Mouse (Mus musculus) liver, embryonic 13.5 days (tissue): ENCODE results near the gene Atp2a3. TPM values are rescaled to one million over a fixed set of nuclear protein-coding genes. Genes with fewer than 3 reads are reported as not detected.

Experiments
- ATAC-seq: fragments of 200-750 bp; cut with Nextera tagmentation; 2 replicates; pipeline ENCODE4 v1.8.0; 2017; ENCODE audit warnings: low read depth, mild to moderate bottlenecking, moderate number of reproducible peaks, moderate library complexity
- DNase-seq: peaks from one replicate; pipeline ENCODE4 v3.0.0; 2022
- H3K27ac ChIP-seq: fragments of 300-500 bp; sonication (generic); 2 replicates; pipeline ENCODE4 v1.5.1; 2015; ENCODE audit warnings: moderate library complexity, mild to moderate bottlenecking, inconsistent platforms
- H3K27me3 ChIP-seq: fragments of 300-500 bp; sonication (generic); 2 replicates; pipeline ENCODE4 v1.6.1; 2015; ENCODE audit warnings: mild to moderate bottlenecking, inconsistent platforms
- H3K36me3 ChIP-seq: fragments of 300-500 bp; sonication (generic); 2 replicates; pipeline ENCODE4 v1.6.1; 2015; ENCODE audit warnings: mild to moderate bottlenecking, inconsistent platforms
- H3K4me1 ChIP-seq: fragments of 300-500 bp; sonication (generic); replicated peaks from 2 replicates; pipeline ENCODE4 v1.6.1; 2015; ENCODE audit warnings: inconsistent platforms
- H3K4me2 ChIP-seq: fragments of 300-500 bp; sonication (generic); 2 replicates; pipeline ENCODE4 v1.6.1; 2015; ENCODE audit warnings: inconsistent platforms, mild to moderate bottlenecking, moderate library complexity
- H3K4me3 ChIP-seq: fragments of 300-500 bp; sonication (generic); replicated peaks from 2 replicates; pipeline ENCODE4 v1.5.1; 2015; ENCODE audit warnings: mild to moderate bottlenecking, inconsistent platforms
- H3K9ac ChIP-seq: fragments of 300-500 bp; sonication (generic); 2 replicates; pipeline ENCODE4 v1.6.1; 2015; ENCODE audit warnings: mild to moderate bottlenecking, inconsistent platforms
- H3K9me3 ChIP-seq: fragments of 300-500 bp; sonication (generic); replicated peaks from 2 replicates; pipeline ENCODE4 v1.6.1; 2016; ENCODE audit warnings: inconsistent platforms
- WGBS: fragments of 180-500 bp; shearing (Covaris S2); methylation state at CpG from one replicate; pipeline ENCODE4 v1.1.7; 2015; ENCODE audit not compliant: insufficient replicate concordance; 5-methylcytosine and 5-hydroxymethylcytosine counted together
- polyA plus RNA-seq: library from polyadenylated mRNA; unstranded; fragments of >200 nt; fragmentation: Nextera tagmentation; extraction: Ambion mirVana; gene quantifications from 2 replicates; pipeline ENCODE4 v1.2.1, GENCODE M21; 2015

Gene Atp2a3
- polyA plus RNA-seq, 1 experiment from 2014 or later = 8.2 TPM

DNA sequence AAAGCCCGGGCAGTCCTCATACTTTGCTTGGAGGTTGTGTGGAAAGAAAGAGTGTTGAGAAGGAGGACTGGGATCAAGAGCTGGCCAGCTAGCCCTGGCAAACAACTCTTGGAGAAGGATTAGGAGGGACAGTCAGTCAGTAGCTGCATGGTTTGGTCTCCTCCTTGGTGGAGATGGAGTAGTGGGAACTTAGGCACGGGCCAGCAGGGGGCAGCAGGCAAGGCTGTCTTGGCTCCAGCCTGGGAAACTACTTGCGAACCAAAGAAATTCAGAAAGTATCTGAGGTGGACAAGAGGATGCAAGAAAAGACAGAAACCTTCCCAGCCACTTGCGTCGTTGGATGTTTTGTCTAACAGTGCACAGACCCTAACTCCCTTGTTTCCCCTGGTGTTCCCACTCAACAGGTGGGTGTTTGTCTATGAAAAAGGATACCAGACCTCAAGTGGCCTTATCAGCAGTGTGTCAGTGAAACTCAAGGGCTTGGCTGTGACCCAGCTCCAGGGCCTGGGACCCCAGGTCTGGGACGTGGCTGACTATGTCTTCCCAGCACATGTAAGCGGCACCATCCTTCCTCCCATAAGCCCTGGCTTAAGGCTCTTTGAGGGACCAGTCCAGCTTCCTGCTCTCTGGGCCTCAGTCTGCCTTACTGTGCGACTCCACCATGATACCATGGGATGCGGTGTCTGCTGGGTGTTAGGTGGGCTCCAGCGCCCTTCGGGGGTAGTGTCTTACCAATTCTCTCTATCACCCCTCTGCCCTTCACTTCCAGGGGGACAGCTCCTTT, 46.9 kb downstream of the Atp2a3 start:
- Histone ChIP-seq H3K4me2 (no peak overlapping the region), H3K27me3 (no peaks in the 10 kb centered on the region), H3K9me3 (no peaks in the 10 kb centered on the region), H3K27ac (no peak overlapping the region), H3K4me3 (no peak overlapping the region), H3K4me1 (no peaks in the 10 kb centered on the region), H3K36me3 (no peaks in the 10 kb centered on the region), H3K9ac (no peak overlapping the region)
- WGBS = 55% methylated on average over 11 of the region's 11 CpGs
- no peak for ATAC-seq
- no peak for DNase-seq

DNA sequence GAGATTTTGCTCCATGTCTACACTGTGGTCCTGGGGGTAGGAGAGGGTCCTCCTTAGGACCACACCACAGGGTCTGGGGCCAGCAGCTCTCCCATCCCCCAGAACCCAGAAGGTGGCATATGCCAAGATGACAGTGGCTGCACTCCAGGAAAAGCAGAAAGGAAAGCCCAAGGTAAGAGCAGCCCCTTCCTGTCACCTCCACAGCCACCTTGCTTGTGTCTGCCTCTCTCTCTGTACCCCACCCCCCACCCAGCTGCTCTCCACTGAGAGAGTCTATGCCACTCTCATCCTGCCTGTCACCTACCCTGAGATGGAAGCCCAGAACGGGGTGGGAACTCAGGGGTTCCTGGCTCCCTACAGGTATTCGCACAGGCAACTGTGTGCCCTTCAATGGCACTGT, 47.9 kb downstream of the Atp2a3 start:
- 59% methylated on average over 2 of the region's 2 CpGs for WGBS
- Histone ChIP-seq H3K27ac (no peak overlapping the region), H3K9me3 (no peaks in the 10 kb centered on the region)

DNA sequence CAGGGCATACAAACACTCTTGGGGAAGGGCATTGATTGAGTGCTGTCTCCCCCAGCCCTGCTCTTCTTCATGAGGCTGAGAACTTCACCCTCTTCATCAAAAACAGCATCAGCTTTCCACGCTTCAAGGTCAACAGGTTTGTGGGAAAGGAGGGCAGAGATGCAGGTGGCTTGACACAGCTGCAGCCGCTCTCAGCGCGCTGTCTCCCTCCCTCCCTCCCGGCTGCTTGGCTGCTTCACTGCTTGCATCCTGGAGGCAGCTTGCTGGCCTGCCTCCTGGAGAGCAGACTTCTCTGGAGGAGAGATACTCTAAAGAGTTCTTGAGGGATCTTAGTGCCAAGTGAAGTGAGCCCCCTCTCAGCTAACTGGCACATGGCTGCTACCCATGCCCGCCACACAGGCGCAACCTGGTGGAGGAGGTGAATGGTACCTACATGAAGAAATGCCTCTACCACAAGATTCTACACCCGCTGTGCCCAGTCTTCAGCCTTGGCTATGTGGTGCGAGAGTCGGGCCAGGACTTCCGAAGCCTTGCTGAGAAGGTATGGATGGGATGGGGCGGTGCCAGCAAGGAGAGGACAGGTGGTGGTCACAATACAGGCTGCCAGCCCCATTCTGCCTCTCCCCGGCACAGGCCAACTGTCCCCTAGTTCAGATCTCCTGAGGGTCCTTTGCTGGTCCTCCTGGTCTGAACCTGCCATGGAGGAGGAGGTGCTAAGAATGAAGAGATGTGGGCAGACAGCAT, 48.7 kb downstream of the Atp2a3 start:
- Histone ChIP-seq H3K27me3 (no peaks in the 10 kb centered on the region), H3K4me2 (no peak overlapping the region), H3K36me3 (no peaks in the 10 kb centered on the region), H3K27ac (no peak overlapping the region), H3K4me3 (no peak overlapping the region), H3K9ac (no peak overlapping the region), H3K4me1 (no peaks in the 10 kb centered on the region), H3K9me3 (no peaks in the 10 kb centered on the region)
- DNase-seq = no peak
- ATAC-seq = no peak
- 71% methylated on average over 13 of the region's 13 CpGs for WGBS

More for the DNA sequence above, 47.9 kb downstream of the Atp2a3 start:
- H3K9ac ChIP-seq = no peak overlapping the region
- no peaks in the 10 kb centered on the region for H3K36me3 ChIP-seq
- no peak for ATAC-seq
- no peak overlapping the region for H3K4me3 ChIP-seq
- DNase-seq = no peak
- no peak overlapping the region for H3K4me2 ChIP-seq
- H3K4me1 ChIP-seq = no peaks in the 10 kb centered on the region
- no peaks in the 10 kb centered on the region for H3K27me3 ChIP-seq

GRCm38 (mm10) chr11:73013981-73014380, 53.0 kb downstream of the Atp2a3 start:
- Histone ChIP-seq H3K27me3 (peaks cover 33% of the 10 kb centered on the region), H3K4me2 (no peak overlapping the region), H3K4me3 (no peak overlapping the region), H3K9ac (no peak overlapping the region), H3K36me3 (no peaks in the 10 kb centered on the region), H3K9me3 (no peaks in the 10 kb centered on the region), H3K27ac (no peak overlapping the region), H3K4me1 (peaks cover 8% of the 10 kb centered on the region)
- 66% methylated on average over 5 of the region's 5 CpGs for WGBS
- ATAC-seq = no peak
- DNase-seq = no peak

- Histone ChIP-seq H3K27me3 (peaks cover 42% of the 10 kb centered on the region), H3K36me3 (no peaks in the 10 kb centered on the region), H3K27ac (no peak overlapping the region), H3K9me3 (no peaks in the 10 kb centered on the region), H3K4me3 (no peak overlapping the region), H3K4me1 (peaks cover 15% of the 10 kb centered on the region), H3K4me2 (no peak overlapping the region), H3K9ac (no peak overlapping the region)
- DNase-seq = no peak
- 79% methylated on average over 4 of the region's 4 CpGs for WGBS
- ATAC-seq = no peak
Measured at GRCm38 (mm10) chr11:73014831-73015344, 53.9 kb downstream of the Atp2a3 start.

- no peak for DNase-seq
- ATAC-seq = no peak
Measured at GRCm38 (mm10) chr11:73015391-73016102, 54.6 kb downstream of the Atp2a3 start.

GRCm38 (mm10) chr11:73016103-73016420, 55.1 kb downstream of the Atp2a3 start:
- peaks cover 54% of the 10 kb centered on the region for H3K27me3 ChIP-seq
- ATAC-seq = no peak

More at GRCm38 (mm10) chr11:73015391-73016102, 54.6 kb downstream of the Atp2a3 start:
- H3K4me1 ChIP-seq = peaks cover 15% of the 10 kb centered on the region
- H3K4me2 ChIP-seq = no peak overlapping the region
- peaks cover 48% of the 10 kb centered on the region for H3K27me3 ChIP-seq
- H3K9me3 ChIP-seq = no peaks in the 10 kb centered on the region
- H3K27ac ChIP-seq = no peak overlapping the region
- WGBS = 67% methylated on average over 5 of the region's 5 CpGs
- H3K9ac ChIP-seq = no peak overlapping the region
- no peak overlapping the region for H3K4me3 ChIP-seq
- no peaks in the 10 kb centered on the region for H3K36me3 ChIP-seq

DNA sequence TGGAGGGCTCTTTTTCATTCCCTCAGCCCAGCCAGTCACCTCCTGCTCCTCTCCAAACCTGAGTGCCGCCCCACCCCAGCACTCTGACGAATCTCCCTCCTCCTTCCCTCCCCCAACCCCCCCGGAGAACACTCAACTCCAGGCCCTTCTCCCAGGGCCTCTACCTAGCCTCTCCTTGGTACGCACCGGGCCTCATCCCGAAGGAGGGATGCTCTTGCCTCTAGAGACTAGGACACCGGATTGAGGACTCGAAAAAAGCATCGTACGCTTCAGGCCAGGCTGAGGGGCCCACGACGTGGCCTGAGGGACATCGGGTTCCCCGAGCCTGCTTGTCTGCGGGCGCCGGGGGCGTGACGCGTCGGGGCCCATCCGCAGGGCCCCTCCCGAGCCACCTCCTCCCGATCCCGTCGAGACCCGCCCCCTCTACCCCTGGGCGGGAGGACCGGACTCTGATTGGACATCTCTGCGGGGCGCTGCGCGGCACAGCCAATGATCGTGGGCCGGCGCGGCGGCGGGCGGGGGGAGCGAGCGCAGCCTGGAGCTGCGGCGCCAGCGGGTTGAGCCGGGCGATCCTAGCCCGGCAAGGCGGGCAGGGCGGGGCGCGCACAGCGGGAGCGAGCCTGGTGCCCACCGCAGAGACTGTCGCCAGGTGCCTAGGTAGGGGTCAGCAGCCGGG, 57.6 kb downstream of the Atp2a3 start, which contains the start of gene Camkk1:
Gene Camkk1 (plus strand): TSS at position 538 of the 676 bp plus-strand sequence.
- Histone ChIP-seq H3K4me3 (peak within 1 kb of the TSS; percentile 64), H3K9me3 (no peaks in the 10 kb centered on the region), H3K27ac (no peak within 1 kb of the TSS), H3K36me3 (no peaks in the 10 kb centered on the region), H3K27me3 (peaks cover 73% of the 10 kb centered on the region), H3K4me1 (peaks cover 15% of the 10 kb centered on the region), H3K4me2 (peak within 1 kb of the TSS; percentile 93), H3K9ac (peak within 1 kb of the TSS; percentile 59)
- DNase-seq = peak; percentile 86
- WGBS = 1% methylated on average over 57 of the region's 57 CpGs
- ATAC-seq = peak; percentile 98

More at GRCm38 (mm10) chr11:73016103-73016420, 55.1 kb downstream of the Atp2a3 start:
- Histone ChIP-seq H3K4me1 (peaks cover 15% of the 10 kb centered on the region), H3K4me2 (no peak overlapping the region), H3K36me3 (no peaks in the 10 kb centered on the region), H3K27ac (no peak overlapping the region), H3K9me3 (no peaks in the 10 kb centered on the region), H3K9ac (no peak overlapping the region), H3K4me3 (no peak overlapping the region)
- no peak for DNase-seq
- 62% methylated on average over 6 of the region's 6 CpGs for WGBS

GRCm38 (mm10) chr11:73019147-73019795, 58.3 kb downstream of the Atp2a3 start:
- peak overlapping the region; percentile 64 for H3K4me3 ChIP-seq
- peak overlapping the region; percentile 59 for H3K9ac ChIP-seq
- H3K27ac ChIP-seq = no peak overlapping the region
- peaks cover 73% of the 10 kb centered on the region for H3K27me3 ChIP-seq
- H3K36me3 ChIP-seq = no peaks in the 10 kb centered on the region
- H3K4me2 ChIP-seq = peak overlapping the region; percentile 93
- ATAC-seq = peak; percentile 25
- peaks cover 19% of the 10 kb centered on the region for H3K4me1 ChIP-seq
- no peak for DNase-seq
- 2% methylated on average over 46 of the region's 46 CpGs for WGBS
- H3K9me3 ChIP-seq = no peaks in the 10 kb centered on the region

- Histone ChIP-seq H3K4me1 (peaks cover 32% of the 10 kb centered on the region), H3K4me2 (no peak overlapping the region), H3K9me3 (no peaks in the 10 kb centered on the region), H3K36me3 (no peaks in the 10 kb centered on the region), H3K4me3 (no peak overlapping the region), H3K27me3 (peaks cover 68% of the 10 kb centered on the region), H3K9ac (no peak overlapping the region), H3K27ac (no peak overlapping the region)
- 70% methylated on average over 7 of the region's 7 CpGs for WGBS
- DNase-seq (no peak), ATAC-seq (no peak)
Measured at GRCm38 (mm10) chr11:73020953-73021800, 60.2 kb downstream of the Atp2a3 start.
